Comparison of ENCODE assay signal across 9 mouse cellular contexts in the genomic region with DNA sequence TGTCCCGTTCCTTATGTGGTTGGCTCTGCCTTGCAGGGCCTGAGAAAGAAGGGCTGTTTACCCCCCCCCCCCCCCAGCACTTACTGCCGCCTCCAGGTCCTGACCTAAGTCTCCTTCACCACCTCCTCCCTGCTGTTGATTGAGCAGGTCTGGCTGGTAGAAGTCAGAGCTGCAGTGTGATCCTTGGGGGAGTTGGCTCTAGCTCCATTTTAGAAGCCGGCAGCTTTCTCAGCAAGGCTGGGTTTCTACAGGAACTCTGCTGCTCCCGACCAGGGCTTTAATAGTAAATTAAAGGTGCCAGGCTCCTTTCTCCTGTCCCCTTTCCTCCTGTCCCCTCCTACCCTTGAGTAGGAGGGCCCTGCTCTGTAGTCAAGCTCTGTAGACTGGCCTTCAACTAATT. TPM values are rescaled to one million over a fixed set of nuclear protein-coding genes. Genes with fewer than 3 reads are reported as not detected.
A peak's percentile ranks its signal among the peaks of the same experiment; 100 is the strongest.
DNase-seq lines count a peak whose midpoint lies in the region; ATAC-seq lines count a peak whose summit lies in the region.
"Had no signal": no experiment of that assay in that cellular context is flagged by ENCODE, and none has a peak within 500 bp of the region (broad histone marks: within the 10 kb centered on the region; RNA-seq: fewer than 3 reads in every experiment).

No protein-coding gene starts in this region.

- WGBS in heart, embryonic 10.5 days, result 17% methylated on average over 4 of the region's 4 CpGs
- 4% methylated on average over 4 of the region's 4 CpGs for WGBS in kidney, embryonic 16.5 days
- 36% methylated on average over 4 of the region's 4 CpGs for WGBS in embryonic facial prominence, embryonic 12.5 days
- WGBS in limb, embryonic 15.5 days, result 20% methylated on average over 4 of the region's 4 CpGs

- H3K4me3 ChIP-seq in heart, embryonic 10.5 days, result 0 out of 2 replicates have a peak overlapping the region, but pooled peaks have one; percentile 4
- H3K4me3 ChIP-seq in kidney, embryonic 16.5 days (ENCODE audit: low read length), result peak overlapping the region; percentile 8; the same call in 1 of the 2 replicates
- H3K4me3 ChIP-seq in embryonic facial prominence, embryonic 12.5 days, result no peak overlapping the region
- 0 out of 2 replicates have a peak overlapping the region, but pooled peaks have one; percentile 1 for H3K4me3 ChIP-seq in limb, embryonic 15.5 days

- peaks cover 71% of the 10 kb centered on the region for H3K4me1 ChIP-seq in heart, embryonic 10.5 days
- H3K4me1 ChIP-seq in kidney, embryonic 16.5 days (ENCODE audit: insufficient read depth, low read length), result peaks cover 60% of the 10 kb centered on the region
- peaks cover 53% of the 10 kb centered on the region for H3K4me1 ChIP-seq in embryonic facial prominence, embryonic 12.5 days
- H3K4me1 ChIP-seq in limb, embryonic 15.5 days, result peaks cover 60% of the 10 kb centered on the region

- H3K9ac ChIP-seq in kidney, embryonic 16.5 days (replicated peaks; ENCODE audit: low read length), result peak overlapping the region; percentile 47; the same call in 1 of the 2 replicates
- H3K9ac ChIP-seq in embryonic facial prominence, embryonic 12.5 days, result no peak overlapping the region
- no peak overlapping the region for H3K9ac ChIP-seq in limb, embryonic 15.5 days

- H3K4me2 ChIP-seq in kidney, embryonic 16.5 days (replicated peaks; ENCODE audit: low read depth, low read length), result peak overlapping the region; percentile 41
- H3K4me2 ChIP-seq in embryonic facial prominence, embryonic 12.5 days (replicated peaks), result 0 out of 2 replicates have a peak overlapping the region, but pooled peaks have one; percentile 15
- H3K4me2 ChIP-seq in limb, embryonic 15.5 days, result peak overlapping the region; percentile 10; the same call in 1 of the 2 replicates

- peaks cover 9% of the 10 kb centered on the region; the same call in 1 of the 2 replicates for H3K27me3 ChIP-seq in heart, embryonic 10.5 days (ENCODE audit: insufficient read depth, poor library complexity, severe bottlenecking)
- no peaks in the 10 kb centered on the region for H3K27me3 ChIP-seq in kidney, embryonic 16.5 days (ENCODE audit: insufficient read depth, low read length)
- no peaks in the 10 kb centered on the region for H3K27me3 ChIP-seq in embryonic facial prominence, embryonic 12.5 days
- no peaks in the 10 kb centered on the region for H3K27me3 ChIP-seq in limb, embryonic 15.5 days

- H3K27ac ChIP-seq in heart, embryonic 10.5 days, result no peak overlapping the region
- peak overlapping the region; percentile 54 for H3K27ac ChIP-seq in kidney, embryonic 16.5 days (ENCODE audit: low read length)
- no peak overlapping the region for H3K27ac ChIP-seq in embryonic facial prominence, embryonic 12.5 days
- peak overlapping the region; percentile 68; the same call in 1 of the 2 replicates for H3K27ac ChIP-seq in limb, embryonic 15.5 days

- no peaks in the 10 kb centered on the region for H3K36me3 ChIP-seq in heart, embryonic 10.5 days
- H3K36me3 ChIP-seq in kidney, embryonic 16.5 days (ENCODE audit: insufficient read depth, low read length), result no peaks in the 10 kb centered on the region
- H3K36me3 ChIP-seq in embryonic facial prominence, embryonic 12.5 days, result 0 out of 2 replicates have a peak, but pooled peaks cover 1% of the 10 kb centered on the region
- H3K36me3 ChIP-seq in limb, embryonic 15.5 days, result no peaks in the 10 kb centered on the region

- no peak for DNase-seq in heart, embryonic 10.5 days (ENCODE audit: low spot score)
- no peak for DNase-seq in heart, adult 8-10 months (ENCODE audit: low spot score)
- no peak for DNase-seq in kidney, adult 8-10 months
- no peak for DNase-seq in frontal cortex, postnatal 14 days (ENCODE audit: low spot score in 2 of 2)
- DNase-seq: adrenal gland, adult 8-10 months had no signal

- H3K9me3 ChIP-seq in heart, embryonic 10.5 days, result no peaks in the 10 kb centered on the region
- no peaks in the 10 kb centered on the region for H3K9me3 ChIP-seq in kidney, embryonic 16.5 days (ENCODE audit: low read length)
- H3K9me3 ChIP-seq in embryonic facial prominence, embryonic 12.5 days, result no peaks in the 10 kb centered on the region
- H3K9me3 ChIP-seq in limb, embryonic 15.5 days, result no peaks in the 10 kb centered on the region

- no peak for ATAC-seq in kidney, embryonic 16.5 days (ENCODE audit: low FRiP score, low TSS enrichment)
- ATAC-seq in embryonic facial prominence, embryonic 12.5 days (ENCODE audit: insufficient number of reproducible peaks, insufficient read depth, low FRiP score, low TSS enrichment), result no peak
- no peak for ATAC-seq in limb, embryonic 15.5 days (ENCODE audit: insufficient number of reproducible peaks, low FRiP score, low TSS enrichment, low read depth)
- no peak for ATAC-seq in erythroblast, adult 5-6 weeks (replicated peaks; ENCODE audit: low FRiP score, poor library complexity, severe bottlenecking)

RNA-seq across cellular contexts. Expression of gene Dnmt3a, which starts 4.6 kb away (rescaled TPM):
- 148 and 154 TPM in 2 replicates for polyA plus RNA-seq in heart, embryonic 10.5 days (2016; fragmentation: Nextera tagmentation; extraction: Ambion mirVana)
- 10 to 100 TPM; 46.0 to 59.4 (median 50.9) TPM for total RNA-seq in heart, adult 8-10 months (2022)
- polyA plus RNA-seq in kidney, embryonic 16.5 days (2015; fragmentation: Nextera tagmentation; extraction: Ambion mirVana), result 82.9 and 88.1 TPM in 2 replicates
- 220 and 229 TPM in 2 replicates for polyA plus RNA-seq in embryonic facial prominence, embryonic 12.5 days (2016; fragmentation: Nextera tagmentation; extraction: Ambion mirVana)
- polyA plus RNA-seq in limb, embryonic 15.5 days (2015; fragmentation: Nextera tagmentation; extraction: Ambion mirVana), result 133 and 142 TPM in 2 replicates
- total RNA-seq in erythroblast, adult 5-6 weeks (2015; ENCODE audit: low replicate concordance), result 5.4 and 8.6 TPM in 2 replicates
- total RNA-seq in erythroblast, adult 5-6 weeks (2017; ENCODE audit: low replicate concordance), result 2.9 and 5.3 TPM in 2 replicates

Comparison
In these comparisons a context has a peak if more than half of its experiments do, and no peak if none do; other contexts are left out.
1. H3K27ac ChIP-seq: peak in kidney, embryonic 16.5 days (single experiment) and limb, embryonic 15.5 days (single experiment); none in heart, embryonic 10.5 days (single experiment) and embryonic facial prominence, embryonic 12.5 days (single experiment).
2. Peak in every context shown above with its lines, with median percentiles within 50 percentile points of each other: H3K4me2 ChIP-seq.